Mouse (Mus musculus) stomach, embryonic 14.5 days (tissue): ENCODE results near the gene Axdnd1. TPM values are rescaled to one million over a fixed set of nuclear protein-coding genes. Genes with fewer than 3 reads are reported as not detected.
A peak's percentile ranks its signal among the peaks of the same experiment; 100 is the strongest.

ENCODE experiments used
- ATAC-seq: fragments of 200-750 bp; cut with Nextera tagmentation; 2 replicates; pipeline ENCODE4 v1.8.0; 2017; ENCODE audit warnings: low read depth, moderate TSS enrichment; ENCODE audit not compliant: insufficient number of reproducible peaks, insufficient read depth, low FRiP score
- H3K27ac ChIP-seq: fragments of 300-500 bp; sonication (generic); 2 replicates; pipeline ENCODE4 v1.5.1; 2014; ENCODE audit warnings: mild to moderate bottlenecking, low read length, moderate library complexity, mixed read lengths
- H3K27me3 ChIP-seq: fragments of 300-500 bp; sonication (generic); 2 replicates; pipeline ENCODE4 v1.6.1; 2014; ENCODE audit warnings: low read length, control low read depth, mixed read lengths; ENCODE audit not compliant: control insufficient read depth, insufficient read depth
- H3K36me3 ChIP-seq: fragments of 300-500 bp; sonication (generic); 2 replicates; pipeline ENCODE4 v1.6.1; 2014; ENCODE audit warnings: mild to moderate bottlenecking, control low read depth, low read length, moderate library complexity, mixed read lengths; ENCODE audit not compliant: control insufficient read depth, insufficient read depth
- H3K4me1 ChIP-seq: fragments of 300-500 bp; sonication (generic); 2 replicates; pipeline ENCODE4 v1.6.1; 2014; ENCODE audit warnings: low read length, control low read depth, mixed read lengths; ENCODE audit not compliant: control insufficient read depth, insufficient read depth
- H3K4me2 ChIP-seq: fragments of 300-500 bp; sonication (generic); replicated peaks from 2 replicates; pipeline ENCODE4 v1.6.1; 2014; ENCODE audit warnings: low read depth, low read length, control low read depth
- H3K4me3 ChIP-seq: fragments of 300-500 bp; sonication (generic); 2 replicates; pipeline ENCODE4 v1.5.1; 2014; ENCODE audit warnings: low read depth, low read length, control low read depth
- H3K9ac ChIP-seq: fragments of 300-500 bp; sonication (generic); replicated peaks from 2 replicates; pipeline ENCODE4 v1.6.1; 2014; ENCODE audit warnings: low read depth, mild to moderate bottlenecking, control low read depth, low read length, moderate library complexity, mixed read lengths
- H3K9me3 ChIP-seq: fragments of 300-500 bp; sonication (generic); 2 replicates; pipeline ENCODE4 v1.6.1; 2016; ENCODE audit warnings: low read depth, low read length, control low read depth; ENCODE audit not compliant: control insufficient read depth
- WGBS: fragments of 180-500 bp; shearing (Covaris S2); extraction: QIAGEN DNeasy Blood & Tissue Kit; methylation state at CpG from one replicate; pipeline ENCODE4 v1.1.7; 2014; 5-methylcytosine and 5-hydroxymethylcytosine counted together
- polyA plus RNA-seq: library from polyadenylated mRNA; unstranded; fragments of >200 nt; fragmentation: Nextera tagmentation; extraction: Ambion mirVana; gene quantifications from 2 replicates; pipeline ENCODE4 v1.2.1, GENCODE M21; 2014

Axdnd1 gene
- polyA plus RNA-seq, 1 experiment from 2014 or later, result 0.71 TPM

- H3K4me1 ChIP-seq, result no peaks in the 10 kb centered on the region
- 74% methylated on average over 4 of the region's 4 CpGs for WGBS
- H3K4me3 ChIP-seq, result no peak overlapping the region
- H3K9ac ChIP-seq, result no peak overlapping the region
- no peak overlapping the region for H3K4me2 ChIP-seq
- ATAC-seq, result no peak
- no peaks in the 10 kb centered on the region for H3K36me3 ChIP-seq
- H3K9me3 ChIP-seq, result no peaks in the 10 kb centered on the region
- H3K27me3 ChIP-seq, result no peaks in the 10 kb centered on the region
- H3K27ac ChIP-seq, result no peak overlapping the region
These were observed 71.9 kb downstream of the Axdnd1 start for GRCm38 (mm10) chr1:156349031-156349430.

- Histone ChIP-seq H3K9ac (no peak overlapping the region), H3K27ac (no peak overlapping the region), H3K36me3 (no peaks in the 10 kb centered on the region), H3K4me3 (no peak overlapping the region), H3K4me2 (no peak overlapping the region), H3K27me3 (no peaks in the 10 kb centered on the region), H3K4me1 (no peaks in the 10 kb centered on the region), H3K9me3 (no peaks in the 10 kb centered on the region)
- ATAC-seq, result no peak
- 85% methylated on average over 4 of the region's 4 CpGs for WGBS
These were observed 75.3 kb downstream of the Axdnd1 start for GRCm38 (mm10) chr1:156345633-156346032.

DNA sequence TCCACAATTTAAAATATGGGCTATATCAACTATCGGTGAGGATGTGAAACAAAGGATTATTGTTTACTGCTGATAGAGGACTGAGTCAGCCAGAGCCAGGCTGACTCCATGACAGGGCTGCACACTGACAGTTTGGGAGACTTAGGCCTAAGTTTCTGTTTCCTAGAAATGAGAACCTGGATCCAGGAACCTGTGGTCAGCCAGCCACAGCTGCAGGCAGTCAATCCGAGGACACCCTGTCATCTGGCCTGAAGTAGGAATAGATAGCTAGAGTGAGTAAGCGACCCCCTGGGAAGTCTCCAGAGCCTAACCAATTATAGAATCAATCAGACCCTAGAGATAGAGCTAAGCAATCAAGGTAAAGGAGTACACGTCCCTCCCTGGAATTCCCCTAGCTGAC lies 76.5 kb downstream of the Axdnd1 start:
- Histone ChIP-seq H3K9me3 (no peaks in the 10 kb centered on the region), H3K27me3 (no peaks in the 10 kb centered on the region), H3K4me1 (no peaks in the 10 kb centered on the region), H3K36me3 (no peaks in the 10 kb centered on the region), H3K4me2 (no peak overlapping the region), H3K9ac (no peak overlapping the region), H3K4me3 (no peak overlapping the region), H3K27ac (no peak overlapping the region)
- ATAC-seq, result no peak
- WGBS, result 47% methylated on average over 4 of the region's 4 CpGs

- Histone ChIP-seq H3K27ac (no peak overlapping the region), H3K36me3 (no peaks in the 10 kb centered on the region), H3K9me3 (no peaks in the 10 kb centered on the region), H3K9ac (no peak overlapping the region), H3K4me2 (no peak overlapping the region), H3K27me3 (no peaks in the 10 kb centered on the region), H3K4me1 (no peaks in the 10 kb centered on the region), H3K4me3 (no peak overlapping the region)
- WGBS, result 65% methylated on average over 4 of the region's 4 CpGs
- ATAC-seq, result no peak
These were observed 80.1 kb downstream of the Axdnd1 start for GRCm38 (mm10) chr1:156340847-156341246.

GRCm38 (mm10) chr1:156323126-156323525 lies 97.8 kb downstream of the Axdnd1 start:
- no peak overlapping the region for H3K27ac ChIP-seq
- H3K36me3 ChIP-seq, result no peaks in the 10 kb centered on the region
- H3K4me3 ChIP-seq, result no peak overlapping the region
- H3K4me2 ChIP-seq, result no peak overlapping the region
- no peak overlapping the region for H3K9ac ChIP-seq
- H3K27me3 ChIP-seq, result no peaks in the 10 kb centered on the region
- H3K9me3 ChIP-seq, result no peaks in the 10 kb centered on the region
- ATAC-seq, result no peak
- H3K4me1 ChIP-seq, result no peaks in the 10 kb centered on the region
- 86% methylated on average over 9 of the region's 9 CpGs for WGBS

DNA sequence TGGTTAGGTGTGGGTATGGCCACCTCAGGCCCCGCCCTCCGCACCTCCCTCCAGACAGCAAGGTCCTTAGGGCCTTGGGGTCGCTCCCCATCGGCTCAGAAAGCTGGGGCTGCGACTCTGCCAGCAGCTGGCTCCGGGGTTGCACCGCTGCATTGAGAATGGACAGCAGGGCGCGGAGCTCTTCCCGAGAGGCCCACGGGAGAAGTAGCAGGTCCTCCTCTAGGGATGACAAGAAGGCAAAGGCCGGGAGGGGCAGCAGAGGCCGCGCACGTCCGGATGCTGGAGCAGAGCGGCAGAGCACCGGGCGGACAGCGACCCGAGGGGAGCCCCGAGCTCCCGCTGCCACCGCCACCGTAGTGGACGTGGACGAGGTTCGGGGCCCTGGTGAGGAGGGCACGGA lies 110.3 kb downstream of the Axdnd1 start, which contains the start of gene Nphs2:
Gene Nphs2, plus strand, starts transcription at position 98 of the 400 bp plus-strand sequence.
- Histone ChIP-seq H3K4me3 (peak within 1 kb of the TSS; percentile 6; the same call in 1 of the 2 replicates), H3K36me3 (no peaks in the 10 kb centered on the region), H3K9ac (no peak within 1 kb of the TSS), H3K4me1 (peaks cover 3% of the 10 kb centered on the region; the same call in 1 of the 2 replicates), H3K4me2 (peak within 1 kb of the TSS; percentile 30), H3K27me3 (peaks cover 13% of the 10 kb centered on the region; the same call in 1 of the 2 replicates), H3K9me3 (no peaks in the 10 kb centered on the region), H3K27ac (no peak within 1 kb of the TSS)
- 5% methylated on average over 29 of the region's 29 CpGs for WGBS
- no peak for ATAC-seq

DNA sequence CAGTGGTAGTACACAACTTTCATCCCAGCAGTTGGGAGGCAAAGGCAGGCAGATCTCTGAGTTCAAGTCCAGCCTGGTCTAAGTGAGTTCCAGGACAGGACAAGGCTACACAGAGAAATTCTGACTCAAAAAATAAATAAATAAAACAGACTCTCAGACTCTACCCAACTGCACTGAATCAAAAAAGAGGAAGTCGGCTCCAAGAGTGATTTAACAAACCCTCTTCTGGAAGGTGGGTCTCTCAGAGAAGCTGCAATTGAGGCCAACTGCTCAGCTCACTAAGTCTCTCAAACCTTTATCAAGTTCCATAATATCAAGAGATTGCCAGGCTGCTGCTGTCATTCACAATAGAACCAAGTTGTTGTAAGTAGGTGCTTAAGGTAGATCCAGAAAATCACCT lies 112.4 kb downstream of the Axdnd1 start:
- no peak overlapping the region for H3K9ac ChIP-seq
- WGBS, result 67% methylated on average over 1 of the region's 1 CpGs
- H3K27me3 ChIP-seq, result peaks cover 18% of the 10 kb centered on the region; the same call in 1 of the 2 replicates
- no peak overlapping the region for H3K27ac ChIP-seq
- no peak for ATAC-seq
- H3K4me3 ChIP-seq, result no peak overlapping the region
- peaks cover 3% of the 10 kb centered on the region; the same call in 1 of the 2 replicates for H3K4me1 ChIP-seq
- H3K9me3 ChIP-seq, result no peaks in the 10 kb centered on the region
- no peak overlapping the region for H3K4me2 ChIP-seq
- H3K36me3 ChIP-seq, result no peaks in the 10 kb centered on the region

DNA sequence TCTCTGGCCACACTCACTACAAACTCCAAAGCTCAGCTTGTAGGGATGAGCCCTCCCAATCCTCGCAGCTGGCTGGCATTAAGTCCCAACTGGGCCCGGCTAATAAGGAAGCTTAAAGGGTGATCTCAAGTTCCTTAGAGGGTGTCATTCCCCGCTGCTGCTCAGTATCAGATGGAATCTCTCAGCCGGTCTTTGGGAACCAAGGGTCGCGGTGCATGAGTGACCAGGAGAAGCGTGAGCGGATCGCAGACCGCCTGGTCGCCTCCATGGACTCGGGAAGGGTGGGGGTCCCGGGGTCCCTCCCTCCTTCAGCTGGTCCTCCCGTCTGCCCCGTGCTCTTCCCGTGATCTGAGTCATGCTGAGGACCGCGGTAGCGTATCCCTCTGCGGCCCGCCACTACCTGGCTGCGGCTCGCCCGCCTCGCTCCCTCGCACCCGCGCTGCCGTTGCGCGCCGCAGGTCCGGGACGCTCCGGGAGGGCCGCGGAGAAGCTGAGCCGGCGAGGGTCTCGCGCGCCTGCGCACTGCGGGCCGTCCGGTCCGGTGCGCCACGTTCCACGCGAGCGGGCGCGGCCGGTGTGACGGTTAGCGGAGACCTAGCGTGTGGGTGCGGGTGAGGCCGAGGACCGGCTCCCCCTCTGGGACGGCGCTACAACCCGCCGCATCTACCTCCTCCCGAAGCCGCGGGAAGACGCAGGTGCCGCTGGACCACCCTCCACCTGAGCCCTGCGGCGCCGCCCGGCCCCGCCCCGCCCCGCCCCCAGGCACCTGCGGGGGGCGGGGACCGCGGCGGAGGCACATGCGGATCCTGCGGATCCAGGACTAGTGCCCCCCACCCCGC lies 117.8 kb downstream of the Axdnd1 start, which contains the start of gene Tdrd5:
Gene Tdrd5, minus strand, starts transcription at position 754 of the 839 bp plus-strand sequence.
- Histone ChIP-seq H3K36me3 (no peaks in the 10 kb centered on the region), H3K4me2 (peak within 1 kb of the TSS; percentile 95), H3K9ac (no peak within 1 kb of the TSS), H3K4me1 (no peaks in the 10 kb centered on the region), H3K4me3 (peak within 1 kb of the TSS; percentile 60), H3K27me3 (peaks cover 20% of the 10 kb centered on the region; the same call in 1 of the 2 replicates), H3K27ac (no peak within 1 kb of the TSS), H3K9me3 (no peaks in the 10 kb centered on the region)
- under 1% methylated on average over 60 of the region's 85 CpGs for WGBS
- ATAC-seq, result peak; percentile 74; the same call in 1 of the 2 replicates
